Mouse (Mus musculus) gastrocnemius, postnatal 4 days (tissue): ENCODE measurements around the gene Fignl2. TPM values are rescaled to one million over a fixed set of nuclear protein-coding genes. Genes with fewer than 3 reads are reported as not detected.

ENCODE experiments used
- DNase-seq, 2 experiments: peaks; one replicate each; pipeline ENCODE4 v3.0.0; 2021 to 2022; ENCODE audit warnings: low spot score in 2 of 2, mixed read lengths in 2 of 2
- total RNA-seq, 2 experiments: library from RNA; stranded (reverse); gene quantifications; 2 replicates each; pipeline ENCODE4 v1.2.3; 2021

Gene Fignl2
- total RNA-seq, 2 experiments from 2014 or later = 3.2 to 4.1 TPM

GRCm38 (mm10) chr15:101068671-101069070 is 9.7 kb downstream of the Fignl2 start:
- DNase-seq = no peak

GRCm38 (mm10) chr15:101068029-101068428 is 10.3 kb downstream of the Fignl2 start:
- DNase-seq = no peak

- DNase-seq = no peak
These were observed 11.3 kb downstream of the Fignl2 start for GRCm38 (mm10) chr15:101066920-101067696.

DNA sequence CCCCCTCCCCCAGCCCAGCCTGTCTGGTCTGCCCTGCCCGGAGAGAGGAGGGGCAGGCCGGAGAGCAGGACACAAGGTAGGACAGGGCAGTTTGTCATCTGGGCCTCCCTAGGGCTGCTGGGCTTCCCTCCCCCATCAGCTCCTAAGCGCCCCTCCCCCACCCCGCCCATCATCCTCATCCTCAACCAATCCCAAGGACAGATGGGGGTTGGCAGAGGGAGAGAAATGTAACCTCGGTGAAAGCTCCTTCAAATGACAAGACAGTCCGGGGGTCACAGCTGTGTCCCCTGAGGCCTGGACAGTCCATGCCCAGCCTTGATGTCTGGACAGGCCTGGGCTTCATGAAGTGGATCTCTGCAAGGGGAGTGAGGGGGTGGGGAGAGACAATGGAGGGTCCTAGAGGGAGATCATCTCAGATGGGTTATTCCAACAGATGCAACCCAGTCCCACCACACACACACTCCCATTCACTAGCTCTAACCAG is 12.0 kb downstream of the Fignl2 start:
- no peak for DNase-seq

GRCm38 (mm10) chr15:101065069-101065468 is 13.3 kb downstream of the Fignl2 start:
- DNase-seq = peak in 1 of 2 experiments; percentile 48

DNA sequence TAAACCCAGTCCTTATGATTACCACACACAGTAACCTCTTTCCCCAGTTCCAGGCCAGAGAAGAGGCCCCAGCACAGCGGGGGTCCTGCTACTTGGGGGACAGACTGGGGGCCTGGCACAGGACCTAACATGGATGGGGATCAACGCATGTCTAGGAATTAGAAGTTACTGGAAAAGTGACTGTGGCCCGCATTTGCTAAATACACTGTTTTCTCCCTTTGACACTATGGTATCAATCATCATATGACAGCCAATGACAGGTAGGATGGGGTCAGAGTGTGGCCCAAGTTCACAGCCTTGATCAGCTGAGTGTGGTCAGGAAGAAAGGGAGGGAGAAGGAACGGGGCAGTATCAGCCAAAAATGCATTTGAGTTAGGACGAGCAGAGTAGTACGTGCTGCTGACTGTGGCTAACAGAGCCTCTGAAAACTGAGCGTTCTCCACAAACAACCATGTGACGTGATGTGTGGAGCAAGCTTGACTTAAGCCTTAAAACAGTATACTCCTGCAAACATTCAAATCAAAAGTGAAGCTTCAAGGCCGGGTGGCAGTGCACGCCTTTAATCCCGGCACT is 18.0 kb downstream of the Fignl2 start:
- no peak for DNase-seq

- no peak for DNase-seq
These were observed 18.6 kb downstream of the Fignl2 start for GRCm38 (mm10) chr15:101059570-101060279.

- peak in 1 of 2 experiments; percentile 59 for DNase-seq
These were observed 22.1 kb downstream of the Fignl2 start for GRCm38 (mm10) chr15:101056225-101056624.

DNA sequence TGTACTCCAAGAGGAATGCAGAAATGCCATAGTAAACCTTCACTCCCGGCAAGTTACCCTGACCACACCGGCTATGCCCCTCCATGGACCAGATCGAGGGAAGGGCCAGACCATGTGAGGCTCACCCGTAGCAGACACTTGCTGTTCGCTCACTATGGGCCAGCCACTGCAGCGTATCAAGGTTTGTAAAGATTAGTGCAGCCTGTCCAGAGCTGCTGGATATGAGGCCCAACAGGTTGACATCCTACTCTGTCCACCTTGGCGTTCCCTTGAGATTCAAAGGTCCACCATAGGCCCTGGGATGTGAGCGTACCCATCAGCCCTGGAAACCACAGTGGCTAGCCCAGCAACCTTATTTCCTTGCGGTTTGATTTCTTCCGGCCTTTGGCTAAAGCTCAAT is 23.8 kb downstream of the Fignl2 start:
- DNase-seq = no peak

GRCm38 (mm10) chr15:101053832-101054459 is 24.4 kb downstream of the Fignl2 start:
- DNase-seq = no peak

GRCm38 (mm10) chr15:101052560-101053501 is 25.5 kb downstream of the Fignl2 start:
- DNase-seq = peak in 1 of 2 experiments; percentile 37

DNA sequence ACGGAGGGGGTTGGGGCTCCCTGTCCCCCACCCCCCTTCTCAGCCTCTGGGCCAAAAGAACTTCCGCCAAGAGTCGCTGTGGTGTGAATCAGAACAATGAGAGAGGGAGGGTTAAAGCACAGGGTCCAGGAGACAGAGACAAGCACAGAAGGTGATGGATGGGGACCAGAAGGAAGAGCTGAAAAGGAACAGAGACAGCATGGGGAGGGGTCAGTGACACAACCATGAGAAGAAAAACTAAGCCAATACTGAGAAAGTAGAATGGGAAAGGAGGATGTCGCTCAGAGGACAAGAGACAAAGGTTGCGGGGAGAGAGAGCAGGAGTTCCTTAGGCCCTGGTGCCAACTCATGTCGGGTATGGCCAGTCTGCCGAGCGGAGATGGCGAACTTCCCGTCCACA is 26.5 kb downstream of the Fignl2 start:
- no peak for DNase-seq

GRCm38 (mm10) chr15:101048338-101048896 is 29.9 kb downstream of the Fignl2 start:
- no peak for DNase-seq

DNA sequence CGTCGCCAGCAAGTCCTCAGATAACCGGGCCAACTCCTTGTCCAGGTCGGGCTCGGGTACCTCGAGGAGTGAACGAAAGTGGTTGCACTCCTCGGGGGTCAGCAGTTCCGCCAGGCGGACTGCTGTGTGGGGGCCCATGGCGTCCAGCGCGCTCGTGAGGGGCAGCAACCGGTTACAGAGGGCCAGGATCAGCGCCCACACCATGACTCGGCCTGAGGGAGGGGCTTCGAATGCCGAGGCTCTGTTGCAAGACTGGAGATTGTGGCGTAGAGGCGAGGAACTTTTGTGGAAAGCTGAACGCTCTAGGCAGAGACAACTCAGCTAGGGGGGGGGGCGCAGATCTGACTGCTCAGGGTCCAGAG is 31.2 kb downstream of the Fignl2 start, which contains the start of gene Gm47841:
Gm47841 (minus strand) TSS at position 204 of the 362 bp plus-strand sequence.
- no peak for DNase-seq

DNA sequence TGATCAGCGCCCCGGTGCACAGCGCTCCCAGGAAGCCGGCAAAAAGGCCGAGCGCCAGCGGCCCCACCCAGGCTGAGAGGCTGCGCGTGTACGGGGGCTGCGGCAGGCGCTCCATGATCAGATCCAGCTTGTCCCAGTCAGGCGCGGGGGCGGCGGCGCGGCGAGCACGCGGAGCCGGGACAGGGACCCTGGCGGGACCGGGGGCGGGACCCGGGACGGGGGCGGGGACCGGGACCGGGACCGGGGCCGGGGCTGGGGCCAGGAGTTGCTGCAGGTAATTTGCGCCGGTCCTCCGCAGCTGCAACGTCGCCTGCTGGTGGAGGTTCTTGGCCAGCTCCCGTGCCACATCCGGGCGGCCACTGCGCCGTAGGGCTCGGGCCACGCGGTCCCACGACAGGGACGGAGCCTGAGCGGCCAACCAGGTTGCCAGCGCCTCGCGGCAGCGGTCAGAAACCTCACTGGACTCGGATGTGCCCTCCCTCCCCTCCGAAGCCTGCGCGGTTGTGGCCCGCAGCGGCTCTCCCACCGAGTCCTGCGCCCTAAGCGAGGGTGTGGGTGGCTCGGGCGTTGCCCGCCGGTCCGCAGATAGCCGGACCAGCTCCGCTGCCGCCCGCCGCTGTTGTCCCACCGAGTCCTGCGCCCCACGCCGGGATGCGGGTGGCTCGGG is 31.7 kb downstream of the Fignl2 start:
- DNase-seq = peak in 1 of 2 experiments; percentile 42

- DNase-seq = no peak
These were observed 32.3 kb downstream of the Fignl2 start for GRCm38 (mm10) chr15:101046039-101046526.

DNA sequence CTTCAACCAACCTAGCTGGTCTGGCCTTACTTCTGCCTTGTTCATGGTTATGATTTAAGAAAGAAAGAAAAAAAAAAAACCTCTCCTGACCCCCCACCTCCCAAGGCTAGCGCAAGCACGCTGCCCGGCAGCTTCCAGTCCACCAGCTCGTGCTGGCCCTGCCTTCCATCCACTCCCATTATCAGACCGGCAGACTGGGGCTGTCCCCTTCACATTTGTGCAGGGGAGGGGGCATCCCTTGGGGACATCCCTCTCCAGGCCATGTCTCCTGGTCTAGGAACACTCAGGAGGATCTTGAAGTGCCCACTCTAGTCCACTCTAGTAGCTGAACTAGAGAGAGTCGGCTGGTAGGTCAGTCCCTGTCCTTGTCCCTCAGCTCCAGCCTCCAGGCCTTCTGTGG is 33.8 kb downstream of the Fignl2 start:
- no peak for DNase-seq

DNA sequence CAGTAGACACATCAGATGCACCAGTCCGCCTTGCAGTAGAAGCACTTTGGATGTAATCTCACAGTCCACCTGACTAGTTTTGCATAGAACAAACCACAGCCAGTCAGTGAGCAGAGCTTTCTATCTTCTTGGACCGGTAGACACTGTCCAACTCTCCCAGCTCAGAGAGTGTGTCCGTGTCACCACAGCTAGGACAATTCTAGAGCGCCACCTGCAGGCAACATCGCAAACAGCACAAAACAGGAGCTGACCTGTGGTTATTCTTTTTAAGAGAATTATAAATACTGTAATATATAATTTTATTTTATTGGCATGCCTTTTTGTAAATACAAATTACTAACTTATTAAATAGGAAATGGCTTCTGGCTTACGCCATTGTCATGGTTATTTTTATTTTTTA is 35.8 kb downstream of the Fignl2 start:
- DNase-seq = peak in 1 of 2 experiments; percentile 45

GRCm38 (mm10) chr15:101041966-101042365 is 36.4 kb downstream of the Fignl2 start:
- no peak for DNase-seq
